Mouse (Mus musculus) forebrain, embryonic 13.5 days (tissue): Measurements from ENCODE around the gene 1500009C09Rik. TPM values are rescaled to one million over a fixed set of nuclear protein-coding genes. Genes with fewer than 3 reads are reported as not detected.
A peak's percentile ranks its signal among the peaks of the same experiment; 100 is the strongest.

Source experiments
- ATAC-seq: fragments of 200-750 bp; cut with Nextera tagmentation; 2 replicates; pipeline ENCODE4 v1.8.0; 2017
- H3K27ac ChIP-seq: fragments of 300-500 bp; sonication (generic); 2 replicates; pipeline ENCODE4 v1.5.1; 2015; ENCODE audit warnings: inconsistent platforms, mild to moderate bottlenecking, moderate library complexity
- H3K27me3 ChIP-seq: fragments of 300-500 bp; sonication (generic); 2 replicates; pipeline ENCODE4 v1.6.1; 2015; ENCODE audit warnings: mild to moderate bottlenecking, inconsistent platforms
- H3K36me3 ChIP-seq: fragments of 300-500 bp; sonication (generic); 2 replicates; pipeline ENCODE4 v1.6.1; 2015; ENCODE audit warnings: mild to moderate bottlenecking, inconsistent platforms; ENCODE audit not compliant: poor library complexity, severe bottlenecking
- H3K4me1 ChIP-seq: fragments of 300-500 bp; sonication (generic); 2 replicates; pipeline ENCODE4 v1.6.1; 2015; ENCODE audit warnings: inconsistent platforms
- H3K4me2 ChIP-seq: fragments of 300-500 bp; sonication (generic); 2 replicates; pipeline ENCODE4 v1.6.1; 2015; ENCODE audit warnings: inconsistent platforms, mild to moderate bottlenecking, moderate library complexity
- H3K4me3 ChIP-seq: fragments of 300-500 bp; sonication (generic); 2 replicates; pipeline ENCODE4 v1.5.1; 2015; ENCODE audit warnings: mild to moderate bottlenecking, inconsistent platforms
- H3K9ac ChIP-seq: fragments of 300-500 bp; sonication (generic); 2 replicates; pipeline ENCODE4 v1.6.1; 2015; ENCODE audit warnings: mild to moderate bottlenecking, inconsistent platforms
- H3K9me3 ChIP-seq: fragments of 300-500 bp; sonication (generic); replicated peaks from 2 replicates; pipeline ENCODE4 v1.6.1; 2016; ENCODE audit warnings: inconsistent platforms
- WGBS: fragments of 180-500 bp; shearing (Covaris S2); methylation state at CpG from one replicate; pipeline ENCODE4 v1.1.7; 2015; 5-methylcytosine and 5-hydroxymethylcytosine counted together
- polyA plus RNA-seq: library from polyadenylated mRNA; unstranded; fragments of >200 nt; fragmentation: Nextera tagmentation; extraction: Ambion mirVana; gene quantifications from 2 replicates; pipeline ENCODE4 v1.2.1, GENCODE M21; 2015

The 1500009C09Rik gene
- polyA plus RNA-seq, 1 experiment from 2014 or later, result 7.8 TPM

DNA sequence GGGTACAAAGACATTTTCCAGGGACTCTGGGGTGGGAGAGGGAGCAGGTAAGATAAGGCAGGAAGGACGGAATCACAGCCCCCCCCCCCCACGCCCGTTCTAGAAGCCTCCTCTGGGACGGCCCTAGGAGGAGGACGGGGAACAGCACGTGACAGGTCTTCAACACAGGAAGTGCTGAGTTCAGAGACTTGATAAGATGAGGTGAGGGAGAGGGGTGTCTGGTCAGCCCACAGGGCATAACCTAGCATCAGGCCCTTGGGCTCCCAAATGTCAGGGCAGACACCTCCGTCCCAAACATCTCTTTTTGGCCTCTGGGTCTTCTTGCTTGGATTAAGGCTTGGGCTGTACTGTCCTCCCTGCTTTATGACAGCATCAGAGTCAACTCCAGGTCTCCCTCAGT lies 28.9 kb upstream of the 1500009C09Rik start:
- H3K4me2 ChIP-seq, result peak overlapping the region; percentile 70; the same call in 1 of the 2 replicates

GRCm38 (mm10) chr15:82223657-82224601 lies 28.3 kb upstream of the 1500009C09Rik start, which contains the start of gene Tnfrsf13c:
Gene Tnfrsf13c, minus strand, starts transcription at chr15:82224369.
- 3% methylated on average over 44 of the region's 44 CpGs for WGBS
- peak; percentile 51; the same call in 1 of the 2 replicates for ATAC-seq
- H3K36me3 ChIP-seq, result no peaks in the 10 kb centered on the region
- H3K4me1 ChIP-seq, result peaks cover 28% of the 10 kb centered on the region
- no peak within 1 kb of the TSS for H3K27ac ChIP-seq
- H3K4me2 ChIP-seq, result peak within 1 kb of the TSS; percentile 70
- peak within 1 kb of the TSS; percentile 37 for H3K4me3 ChIP-seq
- peaks cover 23% of the 10 kb centered on the region for H3K27me3 ChIP-seq
- no peaks in the 10 kb centered on the region for H3K9me3 ChIP-seq
- peak within 1 kb of the TSS; percentile 62 for H3K9ac ChIP-seq

More for the DNA sequence above, 28.9 kb upstream of the 1500009C09Rik start:
- no peaks in the 10 kb centered on the region for H3K36me3 ChIP-seq
- no peak for ATAC-seq
- H3K9ac ChIP-seq, result peak overlapping the region; percentile 62; the same call in 1 of the 2 replicates
- no peaks in the 10 kb centered on the region for H3K9me3 ChIP-seq
- WGBS, result 69% methylated on average over 7 of the region's 7 CpGs
- no peak overlapping the region for H3K4me3 ChIP-seq
- H3K27ac ChIP-seq, result no peak overlapping the region
- peaks cover 28% of the 10 kb centered on the region for H3K4me1 ChIP-seq
- H3K27me3 ChIP-seq, result peaks cover 28% of the 10 kb centered on the region

DNA sequence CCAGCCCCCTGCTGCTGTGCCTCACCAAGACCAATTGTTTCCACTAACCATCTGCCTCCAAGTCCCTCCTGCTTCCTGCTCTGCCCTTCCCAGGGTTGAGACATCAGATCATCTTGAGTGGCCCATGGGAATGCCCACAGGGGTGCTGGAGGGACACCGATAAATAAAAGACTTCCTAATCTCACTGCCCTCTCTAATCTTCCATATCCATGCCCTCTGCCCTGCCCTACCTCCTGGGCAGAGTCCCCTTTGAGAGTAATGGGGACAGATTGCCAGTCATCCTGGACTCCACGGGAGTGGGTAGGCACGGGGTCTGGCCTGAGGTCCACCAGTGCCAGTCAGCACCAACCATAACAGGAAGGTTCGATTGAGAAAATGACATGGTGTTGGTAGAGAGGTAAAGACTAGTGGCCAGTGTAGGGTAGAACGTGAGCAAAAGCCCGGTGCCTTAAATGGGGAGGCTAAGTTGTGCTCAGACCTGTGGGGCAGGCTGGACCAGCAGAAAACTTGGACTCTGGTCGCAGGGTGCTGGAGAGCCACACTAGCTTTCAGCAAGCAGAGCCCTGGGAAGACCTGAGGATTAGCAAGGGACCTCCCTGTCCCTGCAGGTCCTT lies 27.5 kb upstream of the 1500009C09Rik start:
- WGBS, result 37% methylated on average over 7 of the region's 7 CpGs
- Histone ChIP-seq H3K4me1 (peaks cover 24% of the 10 kb centered on the region), H3K9me3 (no peaks in the 10 kb centered on the region), H3K4me3 (peak overlapping the region; percentile 37), H3K27me3 (peaks cover 22% of the 10 kb centered on the region), H3K27ac (no peak overlapping the region), H3K36me3 (no peaks in the 10 kb centered on the region), H3K4me2 (peak overlapping the region; percentile 70), H3K9ac (peak overlapping the region; percentile 62; the same call in 1 of the 2 replicates)
- ATAC-seq, result no peak; the same call in 1 of the 2 replicates

GRCm38 (mm10) chr15:82225769-82226168 lies 26.4 kb upstream of the 1500009C09Rik start:
- 93% methylated on average over 5 of the region's 5 CpGs for WGBS
- H3K4me1 ChIP-seq, result peaks cover 15% of the 10 kb centered on the region
- no peak overlapping the region for H3K9ac ChIP-seq
- ATAC-seq, result no peak
- H3K9me3 ChIP-seq, result no peaks in the 10 kb centered on the region
- H3K4me3 ChIP-seq, result no peak overlapping the region
- H3K27ac ChIP-seq, result no peak overlapping the region
- peaks cover 22% of the 10 kb centered on the region for H3K27me3 ChIP-seq
- H3K4me2 ChIP-seq, result no peak overlapping the region
- H3K36me3 ChIP-seq, result no peaks in the 10 kb centered on the region

- no peak overlapping the region for H3K9ac ChIP-seq
- H3K9me3 ChIP-seq, result no peaks in the 10 kb centered on the region
- WGBS, result 38% methylated on average over 11 of the region's 11 CpGs
- H3K36me3 ChIP-seq, result peaks cover 5% of the 10 kb centered on the region
- no peak overlapping the region for H3K27ac ChIP-seq
- peaks cover 14% of the 10 kb centered on the region for H3K4me1 ChIP-seq
- H3K27me3 ChIP-seq, result peaks cover 8% of the 10 kb centered on the region
- no peak overlapping the region for H3K4me3 ChIP-seq
- H3K4me2 ChIP-seq, result no peak overlapping the region
- ATAC-seq, result no peak
Measured at GRCm38 (mm10) chr15:82229542-82230045, 22.6 kb upstream of the 1500009C09Rik start.

DNA sequence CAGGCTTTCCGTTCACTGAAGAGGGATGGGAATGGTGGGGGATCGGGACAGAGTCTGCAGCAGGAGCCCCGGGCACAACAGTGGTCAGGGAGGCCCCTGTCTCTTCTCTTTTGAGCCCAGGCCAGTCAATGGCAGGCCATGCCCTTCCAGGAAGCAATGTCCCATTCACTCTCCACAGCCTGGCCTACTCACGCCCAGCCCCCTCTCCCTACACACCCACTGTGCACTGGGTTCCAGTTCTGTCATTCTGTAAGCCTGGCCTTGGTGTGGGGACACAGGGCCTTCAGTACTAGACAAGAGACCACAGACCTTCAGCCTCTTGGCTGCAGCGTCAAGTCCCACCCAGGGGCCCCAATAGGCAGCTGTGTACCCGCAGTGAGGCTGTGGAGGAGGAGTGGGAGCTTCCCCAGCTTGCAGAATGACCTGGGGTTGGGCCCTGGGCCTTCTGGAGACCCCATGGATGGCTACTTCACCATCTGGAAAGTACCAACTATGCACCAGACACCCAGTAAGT lies 22.0 kb upstream of the 1500009C09Rik start:
- H3K4me2 ChIP-seq, result no peak overlapping the region

GRCm38 (mm10) chr15:82231100-82231499 lies 21.1 kb upstream of the 1500009C09Rik start:
- H3K4me2 ChIP-seq, result no peak overlapping the region
- H3K4me1 ChIP-seq, result peaks cover 13% of the 10 kb centered on the region
- H3K36me3 ChIP-seq, result peaks cover 12% of the 10 kb centered on the region
- ATAC-seq, result no peak
- H3K4me3 ChIP-seq, result no peak overlapping the region
- no peak overlapping the region for H3K9ac ChIP-seq
- no peak overlapping the region for H3K27ac ChIP-seq
- no peaks in the 10 kb centered on the region for H3K9me3 ChIP-seq
- H3K27me3 ChIP-seq, result no peaks in the 10 kb centered on the region
- WGBS, result 77% methylated on average over 4 of the region's 4 CpGs

More for the DNA sequence above, 22.0 kb upstream of the 1500009C09Rik start:
- Histone ChIP-seq H3K4me1 (peaks cover 13% of the 10 kb centered on the region), H3K27ac (no peak overlapping the region), H3K4me3 (no peak overlapping the region), H3K9me3 (no peaks in the 10 kb centered on the region), H3K9ac (no peak overlapping the region), H3K27me3 (peaks cover 2% of the 10 kb centered on the region; the same call in 1 of the 2 replicates), H3K36me3 (peaks cover 11% of the 10 kb centered on the region)
- ATAC-seq, result no peak
- 67% methylated on average over 6 of the region's 6 CpGs for WGBS

- Histone ChIP-seq H3K27me3 (no peaks in the 10 kb centered on the region), H3K9me3 (no peaks in the 10 kb centered on the region), H3K27ac (no peak overlapping the region), H3K4me3 (no peak overlapping the region), H3K4me2 (no peak overlapping the region), H3K9ac (peak overlapping the region; percentile 26; the same call in 1 of the 2 replicates), H3K4me1 (peaks cover 13% of the 10 kb centered on the region), H3K36me3 (peaks cover 12% of the 10 kb centered on the region)
- WGBS, result 59% methylated on average over 11 of the region's 11 CpGs
- ATAC-seq, result no peak
Measured at GRCm38 (mm10) chr15:82231591-82232378, 20.4 kb upstream of the 1500009C09Rik start.

GRCm38 (mm10) chr15:82232651-82233050 lies 19.5 kb upstream of the 1500009C09Rik start:
- H3K4me2 ChIP-seq, result no peak overlapping the region
- no peak overlapping the region for H3K4me3 ChIP-seq
- WGBS, result 74% methylated on average over 4 of the region's 4 CpGs
- ATAC-seq, result no peak
- H3K9ac ChIP-seq, result no peak overlapping the region
- no peaks in the 10 kb centered on the region for H3K9me3 ChIP-seq
- H3K27me3 ChIP-seq, result no peaks in the 10 kb centered on the region
- H3K36me3 ChIP-seq, result peaks cover 12% of the 10 kb centered on the region
- H3K4me1 ChIP-seq, result peaks cover 13% of the 10 kb centered on the region
- no peak overlapping the region for H3K27ac ChIP-seq

- Histone ChIP-seq H3K9me3 (no peaks in the 10 kb centered on the region), H3K27ac (no peak overlapping the region), H3K27me3 (no peaks in the 10 kb centered on the region), H3K36me3 (peaks cover 26% of the 10 kb centered on the region), H3K9ac (no peak overlapping the region), H3K4me2 (no peak overlapping the region), H3K4me1 (peaks cover 13% of the 10 kb centered on the region), H3K4me3 (no peak overlapping the region)
- no peak for ATAC-seq
- WGBS, result 70% methylated on average over 10 of the region's 10 CpGs
Measured at GRCm38 (mm10) chr15:82235661-82236060, 16.5 kb upstream of the 1500009C09Rik start.

DNA sequence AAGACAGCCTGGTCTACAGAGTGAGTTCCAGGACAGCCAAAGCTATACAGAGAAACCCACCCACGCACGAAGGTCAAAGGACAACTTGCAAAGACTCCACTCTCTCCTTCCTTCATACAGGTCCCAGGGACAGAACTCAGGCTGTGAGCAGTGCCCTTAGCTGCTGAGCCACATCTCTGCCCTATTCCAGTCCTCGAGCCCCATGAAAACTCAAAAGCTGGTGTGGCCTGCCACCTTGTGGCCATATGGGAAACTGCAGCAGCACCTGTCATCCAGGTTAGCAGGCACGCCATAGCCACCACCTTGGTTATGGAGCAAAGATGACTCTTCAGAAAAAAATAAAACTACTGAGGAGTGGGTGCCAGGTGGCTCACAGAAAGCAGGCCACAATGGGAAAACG lies 15.6 kb upstream of the 1500009C09Rik start:
- 12% methylated on average over 5 of the region's 5 CpGs for WGBS
- peak; percentile 88 for ATAC-seq
- Histone ChIP-seq H3K27me3 (no peaks in the 10 kb centered on the region), H3K36me3 (peaks cover 26% of the 10 kb centered on the region), H3K27ac (no peak overlapping the region), H3K9me3 (no peaks in the 10 kb centered on the region), H3K4me1 (peaks cover 12% of the 10 kb centered on the region), H3K9ac (no peak overlapping the region), H3K4me3 (no peak overlapping the region), H3K4me2 (no peak overlapping the region)
